Mouse (Mus musculus): Measurements from ENCODE around the gene Apoa5. TPM values are rescaled to one million over a fixed set of nuclear protein-coding genes. Genes with fewer than 3 reads are reported as not detected.
A peak's percentile ranks its signal among the peaks of the same experiment; 100 is the strongest.

Apoa5 gene
- total RNA-seq (2021), result not detected
- long read RNA-seq, experiment 1, result 0 reads
- long read RNA-seq, experiment 2, result 0 reads

DNA sequence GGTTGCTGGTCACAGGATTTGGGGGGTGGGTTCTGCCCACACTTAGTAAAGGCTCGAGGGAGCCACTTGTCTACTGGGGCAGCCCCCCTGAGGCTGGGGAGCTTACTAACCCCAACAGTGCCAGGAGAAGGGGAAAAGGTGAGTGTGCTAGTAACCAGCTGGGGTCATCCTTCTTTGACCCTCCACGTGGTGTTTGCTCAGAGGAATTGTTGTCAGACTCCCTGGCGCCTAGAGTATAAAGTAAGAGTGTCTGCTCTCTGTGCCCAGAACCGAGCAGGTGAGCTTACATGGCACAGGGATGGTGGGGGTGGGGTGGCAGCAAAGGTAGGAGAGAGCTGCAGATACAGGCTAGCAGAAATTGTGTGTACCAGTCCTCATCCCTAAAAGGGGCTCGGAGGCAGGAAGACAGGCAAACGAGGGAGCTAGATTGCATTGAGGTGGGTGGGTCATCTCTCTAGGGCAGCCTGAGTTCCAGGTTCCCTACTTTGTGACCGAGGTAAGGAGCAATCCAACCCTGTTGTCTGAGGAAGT lies at the start of gene Apoa5:
Gene Apoa5, plus strand, starts transcription at position 291 of the 531 bp plus-strand sequence.
- Histone ChIP-seq H3K4me3 (no peak within 1 kb of the TSS), H3K27ac (no peak within 1 kb of the TSS)
- DNase-seq (ENCODE audit: extremely low spot score in 1 of 2, low spot score in 2 of 2), result no peak
- intact Hi-C loops (cut with DNase I), result no loop called here
- no peak for TF ChIP-seq CTCF (IDR thresholded peaks at IDR 0.05)

DNA sequence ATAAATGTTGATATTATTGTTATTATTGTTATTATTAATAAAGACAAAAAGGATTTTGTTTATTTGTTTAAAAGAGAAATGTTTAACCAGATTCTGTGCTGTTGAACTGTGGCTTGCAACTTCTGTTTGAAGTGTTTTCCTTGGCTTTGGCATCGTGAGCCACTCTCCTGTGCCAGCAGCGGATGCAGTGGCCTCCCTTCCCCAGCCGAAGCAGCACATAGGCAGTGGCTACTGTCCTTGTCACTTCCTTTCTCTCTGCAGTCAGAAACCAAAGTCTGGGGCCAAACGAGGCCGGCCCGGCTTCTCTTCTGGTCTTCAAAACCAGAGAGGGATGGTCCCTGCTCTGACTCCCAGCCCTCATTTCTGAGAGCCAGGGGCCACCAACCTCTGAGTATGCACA lies 45.3 kb upstream of the Apoa5 start:
- no peak overlapping the region for H3K27ac ChIP-seq
- TF ChIP-seq CTCF (IDR thresholded peaks at IDR 0.05), result no peak
- intact Hi-C loops (cut with DNase I), result no loop called here
- DNase-seq (ENCODE audit: extremely low spot score in 1 of 2, low spot score in 2 of 2), result no peak
- H3K4me3 ChIP-seq, result no peak overlapping the region

DNA sequence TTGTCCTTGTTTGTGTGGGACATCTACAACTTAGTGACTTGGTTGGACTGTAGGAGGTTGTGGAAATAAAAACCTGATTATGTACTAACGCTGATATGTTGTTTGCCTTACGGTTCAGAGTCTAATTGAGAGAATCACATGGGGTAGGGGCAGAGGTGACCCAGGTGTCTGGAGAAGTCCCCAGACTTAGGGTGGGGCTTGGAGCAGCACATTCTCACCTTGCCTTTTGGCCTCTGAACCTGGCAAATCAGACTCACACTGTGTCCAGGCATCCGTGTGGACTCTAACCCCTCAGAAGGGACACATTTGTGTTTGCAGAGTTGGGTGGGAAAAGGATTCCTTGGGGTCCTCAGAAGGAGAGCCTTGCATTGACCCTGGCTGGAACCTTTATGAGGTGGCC lies 44.3 kb upstream of the Apoa5 start:
- Histone ChIP-seq H3K4me3 (no peak overlapping the region), H3K27ac (no peak overlapping the region)
- TF ChIP-seq CTCF (IDR thresholded peaks at IDR 0.05), result no peak
- intact Hi-C loops (cut with DNase I), result no loop called here
- no peak for DNase-seq (ENCODE audit: extremely low spot score in 1 of 2, low spot score in 2 of 2)

DNA sequence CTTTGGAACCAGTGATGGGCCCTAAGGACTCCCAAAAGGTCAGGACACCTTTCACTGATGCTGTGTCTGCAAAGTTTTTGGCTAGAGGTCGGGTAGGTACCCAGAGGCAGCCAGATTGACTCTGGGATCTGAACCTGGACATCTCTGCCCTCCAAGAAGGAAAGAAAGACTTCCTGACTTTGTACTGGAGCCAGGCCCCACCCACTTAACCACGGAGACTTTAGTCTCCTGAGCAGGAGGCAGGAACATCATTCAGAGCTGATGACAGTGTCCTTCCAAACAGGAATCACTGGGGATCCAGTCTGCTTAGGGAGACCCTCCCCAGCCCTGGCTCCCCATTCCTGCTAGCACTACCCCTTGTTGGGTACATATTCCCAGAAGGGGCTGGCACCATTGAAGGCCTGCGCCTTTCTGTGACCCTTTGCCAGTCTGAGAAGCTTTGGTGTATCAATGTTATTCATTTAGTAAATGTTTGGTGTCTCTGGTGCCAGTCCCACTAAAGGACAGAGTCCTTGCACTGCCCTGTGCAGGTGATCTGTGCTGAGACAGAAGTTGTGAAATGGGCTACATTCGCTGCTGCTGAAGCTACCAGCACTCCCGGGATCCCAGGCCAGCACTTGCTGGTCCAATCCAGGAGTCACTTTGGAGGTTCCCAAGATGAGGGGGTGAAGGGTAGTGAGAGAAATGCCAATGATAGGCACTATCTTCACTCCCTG lies 43.3 kb upstream of the Apoa5 start:
- Histone ChIP-seq H3K4me3 (no peak overlapping the region), H3K27ac (no peak overlapping the region)
- no peak for DNase-seq (ENCODE audit: extremely low spot score in 1 of 2, low spot score in 2 of 2)
- intact Hi-C loops (cut with DNase I), result no loop called here
- TF ChIP-seq CTCF (IDR thresholded peaks at IDR 0.05), result no peak

DNA sequence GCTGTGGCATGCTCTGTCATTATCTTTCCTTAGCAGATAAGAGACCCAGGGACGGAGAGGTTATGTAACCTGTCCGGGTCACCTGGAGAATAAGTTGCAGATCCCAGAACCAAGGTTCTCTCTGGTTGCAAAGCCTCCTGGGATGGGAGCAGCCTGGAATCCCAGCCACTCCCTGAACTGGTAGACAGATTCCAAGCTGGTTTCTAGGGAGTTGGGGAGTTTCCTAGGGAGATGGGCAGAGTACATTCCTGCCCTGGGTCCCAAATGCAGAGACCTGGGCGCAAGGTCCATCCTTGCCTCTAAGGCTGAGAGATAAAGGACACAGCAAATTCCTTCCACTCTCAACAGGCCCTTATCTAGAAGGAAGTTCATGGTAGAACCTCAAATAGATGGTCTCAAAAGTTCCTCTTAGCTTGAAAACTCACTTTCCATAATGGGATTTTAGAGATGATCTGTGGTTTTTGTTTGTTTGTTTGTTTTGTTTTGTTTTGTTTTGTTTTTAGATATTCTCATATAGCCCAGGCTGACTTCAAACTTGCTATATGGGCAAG lies 41.3 kb upstream of the Apoa5 start:
- DNase-seq (ENCODE audit: extremely low spot score in 1 of 2, low spot score in 2 of 2), result no peak
- no peak for TF ChIP-seq CTCF (IDR thresholded peaks at IDR 0.05)
- H3K4me3 ChIP-seq, result no peak overlapping the region
- no peak overlapping the region for H3K27ac ChIP-seq
- intact Hi-C loops (cut with DNase I), result no loop called here

DNA sequence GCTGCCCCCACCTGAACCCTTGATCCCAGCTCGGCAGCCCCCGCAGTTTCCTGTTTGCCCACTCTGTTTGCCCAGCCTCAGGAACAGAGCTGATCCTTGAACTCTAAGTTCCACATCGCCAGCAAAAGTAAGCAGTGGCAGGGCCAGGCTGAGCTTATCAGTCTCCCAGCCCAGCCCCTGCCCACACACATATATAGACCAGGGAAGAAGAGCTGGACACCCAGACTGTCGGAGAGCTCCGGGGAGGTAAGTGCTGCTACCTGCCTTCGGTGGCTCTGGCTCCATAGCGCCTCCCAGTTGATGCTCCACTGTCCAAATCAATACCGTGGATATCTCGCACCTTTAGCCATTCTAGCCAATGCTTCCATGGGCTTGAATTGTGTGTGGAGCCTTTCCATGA lies 39.9 kb upstream of the Apoa5 start, which contains the start of gene Apoa1:
Gene Apoa1, plus strand, starts transcription at position 90 of the 400 bp plus-strand sequence.
- no peak for DNase-seq (ENCODE audit: extremely low spot score in 1 of 2, low spot score in 2 of 2)
- intact Hi-C loops (cut with DNase I), result no loop called here
- no peak within 1 kb of the TSS for H3K27ac ChIP-seq
- no peak within 1 kb of the TSS for H3K4me3 ChIP-seq
- no peak for TF ChIP-seq CTCF (IDR thresholded peaks at IDR 0.05)

DNA sequence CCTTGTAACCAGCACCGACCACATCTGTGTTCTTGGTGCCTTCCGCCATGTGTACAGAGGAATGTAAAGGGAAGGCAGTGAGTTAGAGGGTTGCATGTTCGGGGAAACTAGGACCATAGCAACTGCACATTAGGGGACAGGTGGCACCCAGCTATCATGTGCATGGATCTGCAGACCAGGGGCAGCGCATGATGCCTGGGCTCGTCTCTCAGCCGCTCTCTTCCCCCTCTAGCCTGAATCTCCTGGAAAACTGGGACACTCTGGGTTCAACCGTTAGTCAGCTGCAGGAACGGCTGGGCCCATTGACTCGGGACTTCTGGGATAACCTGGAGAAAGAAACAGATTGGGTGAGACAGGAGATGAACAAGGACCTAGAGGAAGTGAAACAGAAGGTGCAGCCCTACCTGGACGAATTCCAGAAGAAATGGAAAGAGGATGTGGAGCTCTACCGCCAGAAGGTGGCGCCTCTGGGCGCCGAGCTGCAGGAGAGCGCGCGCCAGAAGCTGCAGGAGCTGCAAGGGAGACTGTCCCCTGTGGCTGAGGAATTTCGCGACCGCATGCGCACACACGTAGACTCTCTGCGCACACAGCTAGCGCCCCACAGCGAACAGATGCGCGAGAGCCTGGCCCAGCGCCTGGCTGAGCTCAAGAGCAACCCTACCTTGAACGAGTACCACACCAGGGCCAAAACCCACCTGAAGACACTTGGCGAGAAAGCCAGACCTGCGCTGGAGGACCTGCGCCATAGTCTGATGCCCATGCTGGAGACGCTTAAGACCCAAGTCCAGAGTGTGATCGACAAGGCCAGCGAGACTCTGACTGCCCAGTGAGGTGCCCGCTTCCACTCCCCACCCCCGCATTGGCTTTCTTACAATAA lies 38.6 kb upstream of the Apoa5 start:
- intact Hi-C loops (cut with DNase I), result loop anchor here (1.0 kb wide), 1 partner anchor 245 kb away; no protein-coding TSS in a partner anchor
- TF ChIP-seq CTCF (IDR thresholded peaks at IDR 0.05), result peak; percentile 90
- DNase-seq (ENCODE audit: extremely low spot score in 1 of 2, low spot score in 2 of 2), result peak; percentile 87 to 90
- peak overlapping the region; percentile 52 for H3K4me3 ChIP-seq
- peak overlapping the region; percentile 78 for H3K27ac ChIP-seq

DNA sequence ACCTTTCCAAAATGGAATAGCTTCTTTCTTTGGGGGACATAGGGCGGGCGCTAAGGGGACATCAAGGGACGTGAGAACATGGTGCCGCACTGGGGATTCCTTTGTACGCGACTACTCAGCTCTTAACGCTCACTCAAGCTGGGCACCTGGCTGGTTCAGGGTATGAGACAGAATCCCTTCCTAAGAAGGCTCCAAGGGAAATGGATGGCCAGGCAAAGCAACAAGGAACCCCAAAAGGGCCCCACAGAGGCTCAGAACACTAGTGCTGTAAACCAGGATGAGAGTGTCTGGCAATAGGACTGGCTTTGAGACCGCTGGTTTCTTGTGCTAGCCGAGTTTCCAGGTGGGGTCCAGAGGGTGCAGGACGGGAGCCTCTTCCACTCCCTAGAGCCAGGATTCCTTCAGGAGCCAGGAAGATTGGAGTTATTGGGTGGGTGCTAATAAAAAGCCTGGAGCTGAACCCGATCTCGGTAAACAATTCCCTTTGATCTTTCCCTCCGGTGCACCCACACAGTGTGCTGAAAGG lies 37.9 kb upstream of the Apoa5 start:
- intact Hi-C loops (cut with DNase I), result loop anchor here (1.0 kb wide), 1 partner anchor 245 kb away; no protein-coding TSS in a partner anchor
- Histone ChIP-seq H3K27ac (peak overlapping the region; percentile 78), H3K4me3 (peak overlapping the region; percentile 52)
- TF ChIP-seq CTCF (IDR thresholded peaks at IDR 0.05), result no peak
- no peak for DNase-seq (ENCODE audit: extremely low spot score in 1 of 2, low spot score in 2 of 2)

DNA sequence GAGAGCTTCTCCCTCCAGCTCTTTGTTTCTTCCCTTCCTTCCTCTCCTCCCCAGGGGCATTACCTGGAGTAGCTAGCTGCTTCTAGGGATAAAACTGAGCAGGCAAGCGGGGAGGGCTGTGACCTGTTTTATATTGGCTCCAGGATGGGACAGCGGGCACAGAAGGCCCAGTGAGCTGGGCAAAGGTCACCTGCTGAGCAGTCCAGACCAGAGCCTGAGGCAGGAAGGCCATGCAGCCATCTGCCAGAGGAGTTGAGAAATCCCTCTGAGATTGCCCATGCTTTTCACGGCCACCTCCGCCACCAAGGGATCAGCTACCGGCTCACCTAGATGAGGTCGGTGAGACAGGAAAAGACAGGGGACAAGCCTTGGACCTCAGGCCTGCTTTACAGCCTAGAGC lies 33.2 kb upstream of the Apoa5 start:
- DNase-seq (ENCODE audit: extremely low spot score in 1 of 2, low spot score in 2 of 2), result no peak
- H3K4me3 ChIP-seq, result no peak overlapping the region
- no peak overlapping the region for H3K27ac ChIP-seq
- intact Hi-C loops (cut with DNase I), result no loop called here
- no peak for TF ChIP-seq CTCF (IDR thresholded peaks at IDR 0.05)

DNA sequence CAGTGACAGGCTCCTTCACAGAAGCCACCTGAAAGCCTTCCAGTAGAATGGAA lies 33.0 kb upstream of the Apoa5 start, which contains the start of gene Apoc3:
Gene Apoc3, minus strand, starts transcription at position 41 of the 53 bp plus-strand sequence.
- H3K27ac ChIP-seq, result no peak within 1 kb of the TSS
- TF ChIP-seq CTCF (IDR thresholded peaks at IDR 0.05), result no peak
- no peak within 1 kb of the TSS for H3K4me3 ChIP-seq
- intact Hi-C loops (cut with DNase I), result no loop called here
- DNase-seq (ENCODE audit: extremely low spot score in 1 of 2, low spot score in 2 of 2), result no peak

DNA sequence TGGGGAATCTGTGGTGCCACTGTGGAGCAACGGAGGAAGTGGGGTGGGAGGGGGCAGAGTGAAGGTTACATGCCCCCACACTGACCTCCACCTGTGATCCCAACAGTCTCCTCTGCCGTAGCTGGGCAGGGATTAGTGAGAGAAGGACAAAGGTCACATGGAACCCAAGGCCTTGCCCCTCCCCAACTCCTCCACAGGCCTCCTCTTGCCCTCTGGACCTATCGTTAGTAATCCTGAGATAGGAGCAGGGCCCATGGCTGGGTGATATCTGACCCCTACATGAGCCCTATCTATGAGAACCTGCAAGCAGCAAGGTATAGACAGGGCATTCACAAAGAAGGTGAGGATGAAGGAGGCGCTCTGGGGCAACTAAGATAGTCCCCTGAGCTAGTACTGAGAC lies 32.8 kb upstream of the Apoa5 start:
- intact Hi-C loops (cut with DNase I), result no loop called here
- DNase-seq (ENCODE audit: extremely low spot score in 1 of 2, low spot score in 2 of 2), result no peak
- TF ChIP-seq CTCF (IDR thresholded peaks at IDR 0.05), result no peak
- H3K4me3 ChIP-seq, result no peak overlapping the region
- H3K27ac ChIP-seq, result no peak overlapping the region

DNA sequence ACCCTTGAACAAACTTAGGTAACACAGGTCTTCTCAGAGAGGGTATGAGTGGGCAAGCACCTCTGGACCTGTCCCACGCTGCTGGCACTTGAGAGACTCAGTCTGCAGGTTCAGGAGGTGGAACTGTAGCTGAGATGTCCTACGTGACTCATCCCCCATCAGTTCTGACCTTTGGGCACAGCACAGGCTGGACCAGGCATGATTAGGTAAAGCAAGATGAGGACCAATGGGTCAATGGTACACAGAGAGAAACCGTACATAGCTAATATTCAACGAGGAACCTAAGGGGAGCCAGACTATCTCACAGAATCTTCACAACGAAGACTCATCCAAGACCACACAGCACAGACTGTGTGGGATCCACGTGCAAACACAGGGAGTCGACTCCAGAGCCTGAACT lies 29.6 kb upstream of the Apoa5 start:
- intact Hi-C loops (cut with DNase I), result no loop called here

More for the DNA sequence above, 29.6 kb upstream of the Apoa5 start:
- no peak overlapping the region for H3K4me3 ChIP-seq
- no peak overlapping the region for H3K27ac ChIP-seq
- no peak for TF ChIP-seq CTCF (IDR thresholded peaks at IDR 0.05)
- DNase-seq (ENCODE audit: extremely low spot score in 1 of 2, low spot score in 2 of 2), result no peak

Data from left cerebral cortex, adult 2 months (tissue).